Mouse (Mus musculus) brain, adult 2 months (tissue): ENCODE data around the gene Gpatch2.

Source experiments
- DNase-seq: peaks from one replicate; pipeline ENCODE4 v3.0.0; 2011; ENCODE audit warnings: low read depth, low spot score

Gpatch2 gene

GRCm38 (mm10) chr1:187244734-187245133 lies 29.4 kb downstream of the Gpatch2 start:
- DNase-seq, result no peak

- DNase-seq, result peak; percentile 56
These were observed 35.5 kb downstream of the Gpatch2 start for GRCm38 (mm10) chr1:187250741-187251262.

- DNase-seq, result no peak
These were observed 43.4 kb downstream of the Gpatch2 start for GRCm38 (mm10) chr1:187258756-187259155.

- no peak for DNase-seq
These were observed 52.3 kb downstream of the Gpatch2 start for GRCm38 (mm10) chr1:187267601-187268000.

- peak; percentile 84 for DNase-seq
These were observed 55.3 kb downstream of the Gpatch2 start for GRCm38 (mm10) chr1:187270318-187271247.

- no peak for DNase-seq
These were observed 62.0 kb downstream of the Gpatch2 start for GRCm38 (mm10) chr1:187277324-187277723.

GRCm38 (mm10) chr1:187278472-187278871 lies 63.2 kb downstream of the Gpatch2 start:
- DNase-seq, result no peak

- DNase-seq, result peak; percentile 52
These were observed 64.5 kb downstream of the Gpatch2 start for GRCm38 (mm10) chr1:187279776-187280175.

GRCm38 (mm10) chr1:187282321-187282720 lies 67.0 kb downstream of the Gpatch2 start:
- no peak for DNase-seq

- DNase-seq, result peak; percentile 63
These were observed 67.5 kb downstream of the Gpatch2 start for GRCm38 (mm10) chr1:187282804-187283203.

GRCm38 (mm10) chr1:187285735-187286134 lies 70.4 kb downstream of the Gpatch2 start:
- DNase-seq, result peak; percentile 74

- DNase-seq, result no peak
These were observed 71.1 kb downstream of the Gpatch2 start for GRCm38 (mm10) chr1:187286411-187286810.

GRCm38 (mm10) chr1:187286924-187287323 lies 71.6 kb downstream of the Gpatch2 start:
- DNase-seq, result no peak

- DNase-seq, result no peak
These were observed 74.9 kb downstream of the Gpatch2 start for GRCm38 (mm10) chr1:187290186-187290585.

- no peak for DNase-seq
These were observed 76.4 kb downstream of the Gpatch2 start for GRCm38 (mm10) chr1:187291480-187292394.

GRCm38 (mm10) chr1:187292395-187292749 lies 77.1 kb downstream of the Gpatch2 start:
- DNase-seq, result no peak

GRCm38 (mm10) chr1:187293233-187293632 lies 77.9 kb downstream of the Gpatch2 start:
- no peak for DNase-seq

GRCm38 (mm10) chr1:187294522-187294921 lies 79.2 kb downstream of the Gpatch2 start:
- DNase-seq, result no peak

- no peak for DNase-seq
These were observed 79.8 kb downstream of the Gpatch2 start for GRCm38 (mm10) chr1:187295038-187295559.

GRCm38 (mm10) chr1:187295711-187296110 lies 80.4 kb downstream of the Gpatch2 start:
- DNase-seq, result no peak

GRCm38 (mm10) chr1:187299236-187299635 lies 83.9 kb downstream of the Gpatch2 start:
- peak; percentile 14 for DNase-seq

GRCm38 (mm10) chr1:187300626-187301025 lies 85.3 kb downstream of the Gpatch2 start:
- DNase-seq, result peak; percentile 12
